Mouse (Mus musculus): ENCODE measurements around the gene Htra1. TPM values are rescaled to one million over a fixed set of nuclear protein-coding genes. Genes with fewer than 3 reads are reported as not detected.

Htra1 gene
- total RNA-seq, 2 experiments from 2014 or later = 200 to 236 TPM

- no peak for DNase-seq (ENCODE audit: extremely low spot score in 1 of 2, low spot score in 2 of 2)
- no peak for TF ChIP-seq CTCF (IDR thresholded peaks at IDR 0.05)
- H3K4me3 ChIP-seq = no peak overlapping the region
- intact Hi-C loops (cut with DNase I) = no loop called here
- 0 out of 2 replicates have a peak overlapping the region, but pooled peaks have one; percentile 7 for H3K27ac ChIP-seq
Observed at GRCm38 (mm10) chr7:130902929-130903328, 33.0 kb upstream of the Htra1 start.

DNA sequence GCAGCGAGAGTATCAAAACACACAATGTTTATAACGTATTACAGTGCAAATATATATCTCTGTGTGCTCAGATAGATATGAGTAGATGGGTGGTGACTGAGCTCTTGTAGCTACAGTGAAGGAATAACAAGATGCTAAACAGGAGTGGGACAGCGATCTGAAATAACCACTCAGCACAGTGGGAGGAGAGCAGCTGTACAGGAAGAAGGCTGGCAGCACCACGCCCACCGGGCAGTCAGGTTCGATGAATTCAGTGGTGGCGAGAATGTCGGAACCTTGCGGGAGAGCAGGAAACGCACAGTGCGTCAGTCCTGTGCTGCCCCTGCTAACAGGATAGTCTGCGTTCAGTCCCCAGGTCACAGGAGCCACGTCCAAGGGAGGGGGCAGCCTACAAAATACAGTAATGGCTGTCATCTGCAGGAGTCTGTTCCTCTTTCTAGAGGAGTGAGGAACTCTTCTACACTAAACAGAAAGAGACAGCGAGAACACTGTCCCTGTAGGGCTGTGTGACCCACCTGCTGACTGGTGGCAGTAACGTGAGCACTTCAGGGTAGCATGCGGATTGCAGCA, 32.3 kb upstream of the Htra1 start:
- intact Hi-C loops (cut with DNase I) = no loop called here
- peak in 1 of 2 experiments; percentile 60 for DNase-seq (ENCODE audit: extremely low spot score in 1 of 2, low spot score in 2 of 2)
- no peak for TF ChIP-seq CTCF (IDR thresholded peaks at IDR 0.05)
- Histone ChIP-seq H3K4me3 (no peak overlapping the region), H3K27ac (peak overlapping the region; percentile 50; the same call in 1 of the 2 replicates)

GRCm38 (mm10) chr7:130904571-130905365, 31.1 kb upstream of the Htra1 start:
- no peak for TF ChIP-seq CTCF (IDR thresholded peaks at IDR 0.05)
- intact Hi-C loops (cut with DNase I) = no loop called here
- H3K4me3 ChIP-seq = no peak overlapping the region
- DNase-seq (ENCODE audit: extremely low spot score in 1 of 2, low spot score in 2 of 2) = no peak
- no peak overlapping the region for H3K27ac ChIP-seq

DNA sequence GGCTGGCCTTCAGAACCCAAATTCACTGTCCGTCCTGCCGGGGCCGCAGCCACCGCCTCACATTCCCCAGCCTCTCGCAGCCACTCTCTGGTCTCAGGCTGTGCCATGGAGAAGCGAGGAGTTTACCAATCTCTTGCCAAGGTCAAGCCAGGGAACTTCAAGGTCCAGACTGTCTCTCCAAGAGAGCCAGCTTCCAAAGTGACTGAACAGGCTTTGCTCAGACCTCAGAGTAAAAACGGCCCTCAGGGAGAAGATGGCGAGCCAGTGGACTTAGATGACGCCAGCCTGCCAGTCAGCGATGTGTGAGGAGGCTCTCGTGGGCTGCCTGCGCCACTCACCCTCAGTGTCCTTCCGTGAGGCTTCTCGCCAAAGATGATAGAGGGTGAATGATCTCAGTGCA, 25.1 kb upstream of the Htra1 start:
- no peak overlapping the region for H3K27ac ChIP-seq
- H3K4me3 ChIP-seq = no peak overlapping the region
- no peak for DNase-seq (ENCODE audit: extremely low spot score in 1 of 2, low spot score in 2 of 2)
- intact Hi-C loops (cut with DNase I) = loop anchor here (10.0 kb wide), 2 partner anchors 236 to 386 kb away; partner anchors contain the start of gene Ate1
- no peak for TF ChIP-seq CTCF (IDR thresholded peaks at IDR 0.05)

- Histone ChIP-seq H3K27ac (no peak overlapping the region), H3K4me3 (no peak overlapping the region)
- no peak for DNase-seq (ENCODE audit: extremely low spot score in 1 of 2, low spot score in 2 of 2)
- intact Hi-C loops (cut with DNase I) = loop anchor here (1.0 to 10.0 kb wide), 4 partner anchors 88 to 390 kb away; partner anchors contain the start of gene Ate1
- peak; percentile 73 for TF ChIP-seq CTCF (IDR thresholded peaks at IDR 0.05)
Observed at GRCm38 (mm10) chr7:130914693-130915363, 21.1 kb upstream of the Htra1 start.

GRCm38 (mm10) chr7:130918260-130918659, 17.7 kb upstream of the Htra1 start:
- Histone ChIP-seq H3K27ac (peak overlapping the region; percentile 67; the same call in 1 of the 2 replicates), H3K4me3 (no peak overlapping the region)
- TF ChIP-seq CTCF (IDR thresholded peaks at IDR 0.05) = no peak
- no peak for DNase-seq (ENCODE audit: extremely low spot score in 1 of 2, low spot score in 2 of 2)
- intact Hi-C loops (cut with DNase I) = loop anchor here (1.0 to 10.0 kb wide), 3 partner anchors 35 to 393 kb away; partner anchors contain the start of gene Ate1

DNA sequence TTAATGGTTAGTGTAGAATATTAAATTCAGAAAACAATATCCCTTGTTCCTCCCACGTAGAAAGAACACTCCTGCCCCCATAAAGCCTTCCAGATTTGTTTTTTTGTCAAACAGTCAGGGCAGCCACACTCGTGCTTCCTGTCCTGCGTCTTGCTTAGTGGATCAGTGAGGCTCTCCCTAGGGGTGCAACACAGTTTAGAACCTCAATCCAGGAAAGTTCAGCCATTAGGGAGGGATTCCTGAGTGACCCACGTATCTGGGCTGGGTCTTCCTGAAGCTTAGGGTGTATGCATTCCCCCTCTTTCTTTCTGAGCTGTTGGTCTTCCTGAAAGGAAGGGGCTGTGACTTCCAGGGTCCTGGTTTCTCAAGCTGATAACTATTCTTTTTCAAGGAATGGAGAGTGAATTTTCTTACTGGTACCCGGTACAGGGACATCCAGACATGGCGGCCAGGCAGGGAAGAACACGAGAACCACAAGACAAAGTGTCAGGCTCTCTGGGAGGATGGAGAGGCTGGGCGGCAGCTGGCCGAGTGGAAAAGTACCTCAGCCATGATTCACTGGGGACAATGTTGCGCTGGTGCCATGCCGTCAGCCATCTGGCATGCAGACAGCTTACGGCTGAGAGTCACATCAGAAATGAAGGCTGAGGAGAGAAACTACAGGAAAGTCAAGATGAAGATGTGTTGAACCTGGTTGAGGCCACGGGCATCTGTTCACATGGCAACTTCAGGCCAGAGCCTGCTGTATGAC, 12.8 kb upstream of the Htra1 start:
- H3K4me3 ChIP-seq = no peak overlapping the region
- intact Hi-C loops (cut with DNase I) = no loop called here
- peak in 1 of 2 experiments; percentile 45 for DNase-seq (ENCODE audit: extremely low spot score in 1 of 2, low spot score in 2 of 2)
- peak overlapping the region; percentile 3; the same call in 1 of the 2 replicates for H3K27ac ChIP-seq
- no peak for TF ChIP-seq CTCF (IDR thresholded peaks at IDR 0.05)

- no peak for DNase-seq (ENCODE audit: extremely low spot score in 1 of 2, low spot score in 2 of 2)
- Histone ChIP-seq H3K4me3 (no peak overlapping the region), H3K27ac (no peak overlapping the region)
- intact Hi-C loops (cut with DNase I) = no loop called here
- peak; percentile 35 for TF ChIP-seq CTCF (IDR thresholded peaks at IDR 0.05)
Observed at GRCm38 (mm10) chr7:130930401-130930800, 5.5 kb upstream of the Htra1 start.

DNA sequence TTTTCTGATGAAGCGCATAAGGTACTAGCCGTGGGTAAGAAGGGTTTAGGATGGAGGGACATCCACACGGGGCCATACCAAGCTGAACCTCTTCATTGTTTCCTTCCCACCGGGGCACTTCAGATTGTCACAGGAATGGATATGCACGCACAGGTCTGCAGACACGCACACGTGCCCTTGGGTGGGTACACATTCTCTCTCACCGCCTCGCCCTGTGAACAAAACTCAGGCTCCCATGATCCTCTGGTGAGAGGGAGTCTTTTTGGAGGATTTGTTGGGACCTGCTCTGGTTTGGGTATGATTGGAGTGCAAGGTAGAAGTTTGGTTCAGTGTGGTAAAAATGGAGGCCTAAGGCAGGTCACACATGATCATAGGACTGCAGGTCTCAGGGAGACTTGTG, 3.0 kb upstream of the Htra1 start:
- H3K4me3 ChIP-seq = no peak overlapping the region
- intact Hi-C loops (cut with DNase I) = no loop called here

DNA sequence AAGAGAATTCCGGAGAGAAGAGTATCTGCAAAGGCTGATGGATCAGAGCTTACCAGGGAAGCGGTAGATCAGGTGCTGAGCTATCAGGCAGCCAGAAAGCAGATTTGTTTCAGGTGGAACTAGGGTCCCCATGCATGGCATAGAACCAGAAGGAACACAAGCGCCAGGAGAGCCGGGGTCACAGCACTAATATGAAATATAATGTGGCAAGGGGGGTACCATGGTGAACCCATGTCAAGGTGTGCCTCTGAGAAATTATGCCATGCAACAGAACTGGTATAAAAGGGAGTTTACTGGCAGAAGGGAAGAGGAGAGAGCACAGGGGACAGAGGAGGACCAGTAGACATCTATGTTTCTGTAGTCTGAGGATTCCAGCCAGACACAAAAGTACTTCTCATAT, 1.3 kb upstream of the Htra1 start:
- Histone ChIP-seq H3K27ac (no peak overlapping the region), H3K4me3 (no peak overlapping the region)
- DNase-seq (ENCODE audit: extremely low spot score in 1 of 2, low spot score in 2 of 2) = no peak
- TF ChIP-seq CTCF (IDR thresholded peaks at IDR 0.05) = no peak
- intact Hi-C loops (cut with DNase I) = loop anchor here (5.0 kb wide), 1 partner anchor 43 kb away; no protein-coding TSS in a partner anchor

More for the DNA sequence above, 3.0 kb upstream of the Htra1 start:
- TF ChIP-seq CTCF (IDR thresholded peaks at IDR 0.05) = no peak
- H3K27ac ChIP-seq = no peak overlapping the region
- no peak for DNase-seq (ENCODE audit: extremely low spot score in 1 of 2, low spot score in 2 of 2)

- DNase-seq (ENCODE audit: extremely low spot score in 1 of 2, low spot score in 2 of 2) = no peak
- Histone ChIP-seq H3K27ac (peak overlapping the region; percentile 77), H3K4me3 (peak overlapping the region; percentile 64)
- TF ChIP-seq CTCF (IDR thresholded peaks at IDR 0.05) = no peak
- intact Hi-C loops (cut with DNase I) = loop anchor here (5.0 kb wide), 1 partner anchor 42 kb away; no protein-coding TSS in a partner anchor
Observed at GRCm38 (mm10) chr7:130935421-130935792, 504 bp upstream of the Htra1 start.

All from left cerebral cortex, adult 2 months (tissue).